Mouse (Mus musculus) kidney, postnatal 0 days (tissue): ENCODE measurements around the gene Tead2. TPM values are rescaled to one million over a fixed set of nuclear protein-coding genes. Genes with fewer than 3 reads are reported as not detected.
A peak's percentile ranks its signal among the peaks of the same experiment; 100 is the strongest.

Experiments
- ATAC-seq: fragments of 200-750 bp; cut with Nextera tagmentation; replicated peaks from 2 replicates; pipeline ENCODE4 v1.8.0; 2017; ENCODE audit warnings: low read depth, moderate number of reproducible peaks, moderate TSS enrichment, moderate library complexity; ENCODE audit not compliant: low FRiP score
- DNase-seq: peaks from one replicate; pipeline ENCODE4 v3.0.0-alpha.2; 2016; ENCODE audit warnings: low spot score
- H3K27ac ChIP-seq: fragments of 300-500 bp; sonication (generic); 2 replicates; pipeline ENCODE4 v1.5.1; 2014; ENCODE audit warnings: mild to moderate bottlenecking
- H3K27me3 ChIP-seq: fragments of 300-500 bp; sonication (generic); 2 replicates; pipeline ENCODE4 v1.6.1; 2014; ENCODE audit warnings: low read length, mixed read lengths; ENCODE audit not compliant: insufficient read depth
- H3K36me3 ChIP-seq: fragments of 300-500 bp; sonication (generic); 2 replicates; pipeline ENCODE4 v1.6.1; 2014; ENCODE audit warnings: low read length, mixed read lengths; ENCODE audit not compliant: insufficient read depth
- H3K4me1 ChIP-seq: fragments of 300-500 bp; sonication (generic); replicated peaks from 2 replicates; pipeline ENCODE4 v1.6.1; 2014; ENCODE audit warnings: antibody characterized with exemption, low read length, mixed read lengths; ENCODE audit not compliant: insufficient read depth
- H3K4me2 ChIP-seq: fragments of 300-500 bp; sonication (generic); 2 replicates; pipeline ENCODE4 v1.6.1; 2014; ENCODE audit warnings: mild to moderate bottlenecking, low read length, moderate library complexity, mixed read lengths
- H3K4me3 ChIP-seq: fragments of 300-500 bp; sonication (generic); replicated peaks from 2 replicates; pipeline ENCODE4 v1.5.1; 2014; ENCODE audit warnings: low read depth, low read length
- H3K9ac ChIP-seq: fragments of 300-500 bp; sonication (generic); 2 replicates; pipeline ENCODE4 v1.6.1; 2014; ENCODE audit warnings: low read depth, low read length
- H3K9me3 ChIP-seq: fragments of 300-500 bp; sonication (generic); replicated peaks from 2 replicates; pipeline ENCODE4 v1.6.1; 2016; ENCODE audit warnings: low read length, inconsistent platforms, mixed read lengths
- CTCF ChIP-seq: IDR thresholded peaks from 2 replicates; pipeline ENCODE4 v1.5.1; 2016; ENCODE audit warnings: antibody characterized with exemption, low read depth, mild to moderate bottlenecking, moderate library complexity
- WGBS: fragments of 180-500 bp; shearing (Covaris S2); extraction: QIAGEN DNeasy Blood & Tissue Kit; methylation state at CpG from one replicate; pipeline ENCODE4 v1.1.7; 2014; 5-methylcytosine and 5-hydroxymethylcytosine counted together
- polyA plus RNA-seq: library from polyadenylated mRNA; unstranded; fragments of >200 nt; fragmentation: Nextera tagmentation; extraction: Ambion mirVana; gene quantifications from 2 replicates; pipeline ENCODE4 v1.2.1, GENCODE M21; 2015

Tead2 gene
- polyA plus RNA-seq, 1 experiment from 2014 or later = 94.3 TPM

GRCm38 (mm10) chr7:45193406-45193805 lies 22.1 kb upstream of the Tead2 start:
- TF ChIP-seq CTCF = peak; percentile 38; the same call in 1 of the 2 replicates
- 53% methylated on average over 5 of the region's 5 CpGs for WGBS
- no peak overlapping the region for H3K27ac ChIP-seq

DNA sequence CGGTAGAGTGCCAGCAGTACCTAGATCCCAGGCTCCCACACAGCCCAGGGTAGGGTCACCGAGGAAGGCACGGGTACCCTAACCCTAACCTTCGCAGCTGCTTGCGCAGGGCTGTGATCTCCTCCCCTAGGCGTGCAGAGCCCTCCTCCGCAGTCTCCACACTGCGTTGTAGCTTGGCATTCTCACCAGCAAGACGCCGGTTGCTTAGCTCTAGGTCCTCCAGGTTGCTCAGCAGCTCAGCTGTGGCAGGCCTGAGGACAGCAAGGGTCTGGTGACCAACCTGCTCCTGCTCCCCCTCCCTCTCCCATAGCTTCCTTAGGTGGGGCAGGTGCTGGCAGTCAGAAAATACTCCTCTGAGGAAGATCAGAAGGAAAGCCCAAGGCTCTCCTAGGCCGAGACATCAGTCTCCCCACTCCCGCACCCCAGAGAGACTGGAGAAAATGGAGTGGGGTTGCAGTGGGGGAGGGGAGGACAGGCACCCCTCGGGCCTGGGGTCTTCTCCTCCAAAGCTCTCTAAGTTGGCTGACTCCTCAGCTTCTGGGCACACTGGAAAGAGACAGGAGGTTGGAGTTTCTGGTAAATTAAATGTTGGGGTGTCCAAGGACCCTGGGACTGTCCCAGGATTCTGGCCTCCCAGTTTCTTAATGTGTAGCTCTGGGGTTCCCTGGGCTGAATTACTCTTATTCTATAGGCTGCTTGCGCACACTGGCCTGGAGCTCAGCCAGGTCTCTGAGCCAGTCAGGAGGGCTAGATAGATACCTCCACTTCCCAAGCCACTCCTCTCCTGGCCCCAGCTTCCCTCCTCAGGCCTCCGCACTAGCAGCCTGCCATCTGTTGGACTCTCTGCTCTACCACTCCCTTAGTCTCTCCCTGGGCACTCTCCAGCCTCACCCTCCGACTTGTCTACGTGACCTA lies 21.4 kb upstream of the Tead2 start:
- Histone ChIP-seq H3K9me3 (no peaks in the 10 kb centered on the region), H3K36me3 (no peaks in the 10 kb centered on the region), H3K27me3 (0 out of 2 replicates have a peak, but pooled peaks cover 3% of the 10 kb centered on the region), H3K4me1 (peaks cover 11% of the 10 kb centered on the region), H3K27ac (no peak overlapping the region), H3K9ac (no peak overlapping the region), H3K4me3 (no peak overlapping the region), H3K4me2 (no peak overlapping the region)
- no peak for TF ChIP-seq CTCF
- 70% methylated on average over 17 of the region's 17 CpGs for WGBS
- ATAC-seq (no peak), DNase-seq (no peak)

More at GRCm38 (mm10) chr7:45193406-45193805, 22.1 kb upstream of the Tead2 start:
- Histone ChIP-seq H3K4me3 (no peak overlapping the region), H3K9ac (no peak overlapping the region), H3K36me3 (no peaks in the 10 kb centered on the region), H3K4me2 (no peak overlapping the region), H3K9me3 (no peaks in the 10 kb centered on the region), H3K27me3 (0 out of 2 replicates have a peak, but pooled peaks cover 3% of the 10 kb centered on the region), H3K4me1 (peaks cover 11% of the 10 kb centered on the region)
- no peak for DNase-seq
- ATAC-seq = no peak

- H3K9me3 ChIP-seq = no peaks in the 10 kb centered on the region
- no peak overlapping the region for H3K27ac ChIP-seq
- H3K36me3 ChIP-seq = no peaks in the 10 kb centered on the region
- 0 out of 2 replicates have a peak, but pooled peaks cover 3% of the 10 kb centered on the region for H3K27me3 ChIP-seq
- WGBS = 61% methylated on average over 13 of the region's 13 CpGs
- H3K4me3 ChIP-seq = no peak overlapping the region
- no peak for ATAC-seq
- no peak for TF ChIP-seq CTCF
- no peak overlapping the region for H3K4me2 ChIP-seq
- H3K9ac ChIP-seq = no peak overlapping the region
- H3K4me1 ChIP-seq = peaks cover 11% of the 10 kb centered on the region
- no peak for DNase-seq
These were observed 20.0 kb upstream of the Tead2 start for GRCm38 (mm10) chr7:45195341-45196175.

- H3K9ac ChIP-seq = no peak overlapping the region
- no peaks in the 10 kb centered on the region for H3K9me3 ChIP-seq
- H3K36me3 ChIP-seq = no peaks in the 10 kb centered on the region
- ATAC-seq = no peak
- H3K4me1 ChIP-seq = peaks cover 10% of the 10 kb centered on the region
- H3K4me2 ChIP-seq = no peak overlapping the region
- H3K4me3 ChIP-seq = no peak overlapping the region
- no peaks in the 10 kb centered on the region for H3K27me3 ChIP-seq
- DNase-seq = no peak
- H3K27ac ChIP-seq = no peak overlapping the region
- TF ChIP-seq CTCF = no peak
- 78% methylated on average over 4 of the region's 4 CpGs for WGBS
These were observed 19.4 kb upstream of the Tead2 start for GRCm38 (mm10) chr7:45196176-45196535.

DNA sequence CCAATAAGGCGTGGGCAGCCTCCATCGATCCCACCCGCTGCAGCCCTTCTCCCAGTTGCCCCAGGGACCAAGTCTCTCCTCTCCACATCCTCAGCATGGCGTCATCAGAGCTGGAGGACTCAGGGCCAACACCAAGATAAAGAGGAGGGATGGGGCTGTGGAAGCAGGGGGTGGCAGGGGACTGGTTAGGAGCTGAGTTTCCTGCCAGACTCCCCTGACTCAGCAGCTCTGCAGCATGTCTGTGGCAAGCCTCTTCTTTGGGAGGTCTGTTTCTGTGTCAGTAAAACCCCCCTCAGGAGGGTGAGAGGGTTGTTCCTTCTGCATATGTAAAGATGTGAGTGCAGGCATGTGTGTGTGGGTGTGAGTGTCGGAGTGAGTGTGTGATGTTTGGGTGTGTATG lies 18.6 kb upstream of the Tead2 start:
- Histone ChIP-seq H3K4me3 (no peak overlapping the region), H3K27ac (no peak overlapping the region), H3K9me3 (no peaks in the 10 kb centered on the region), H3K9ac (no peak overlapping the region; the same call in 1 of the 2 replicates), H3K27me3 (no peaks in the 10 kb centered on the region), H3K36me3 (no peaks in the 10 kb centered on the region), H3K4me2 (no peak overlapping the region), H3K4me1 (peaks cover 2% of the 10 kb centered on the region; the same call in 1 of the 2 replicates)
- TF ChIP-seq CTCF = no peak
- 68% methylated on average over 5 of the region's 5 CpGs for WGBS
- DNase-seq = no peak
- ATAC-seq = no peak

DNA sequence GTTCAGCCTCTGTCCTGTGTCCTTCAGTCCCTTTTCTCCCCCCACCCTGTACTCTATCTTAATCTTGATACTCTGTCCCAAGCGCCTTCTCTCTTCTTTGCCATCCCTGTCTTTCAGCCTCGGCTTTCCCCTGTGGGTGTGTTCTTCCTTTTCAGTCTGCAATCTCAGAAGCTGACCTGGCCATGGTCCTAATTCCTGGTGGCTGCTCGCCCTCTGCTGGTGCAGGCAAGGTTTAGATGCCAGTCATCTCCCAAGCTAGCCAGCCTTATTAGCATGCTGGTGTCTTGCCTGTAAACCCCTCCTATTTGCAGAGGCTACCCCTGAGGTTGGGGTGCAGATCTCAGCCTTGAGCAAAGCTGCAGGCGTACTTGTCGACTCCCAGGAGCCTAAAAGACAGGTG lies 17.1 kb upstream of the Tead2 start:
- DNase-seq (peak; percentile 90), ATAC-seq (no peak)
- 13% methylated on average over 5 of the region's 5 CpGs for whole genome bisulfite sequencing
- Histone ChIP-seq H3K4me3 (no peak overlapping the region), H3K9ac (no peak overlapping the region), H3K4me2 (no peak overlapping the region), H3K9me3 (no peaks in the 10 kb centered on the region), H3K27ac (no peak overlapping the region), H3K36me3 (no peaks in the 10 kb centered on the region), H3K4me1 (no peaks in the 10 kb centered on the region), H3K27me3 (no peaks in the 10 kb centered on the region)
- peak; percentile 95 for TF ChIP-seq CTCF
